In genomic region chr12:111440701-111441373, GRCm38 (mm10) we compare ENCODE assay signal across 31 mouse cellular contexts. TPM values are rescaled to one million over a fixed set of nuclear protein-coding genes. Genes with fewer than 3 reads are reported as not detected.
A peak's percentile ranks its signal among the peaks of the same experiment; 100 is the strongest.
DNase-seq lines count a peak whose midpoint lies in the region; ATAC-seq and TF ChIP-seq lines count a peak whose summit lies in the region.
"Had no signal": no experiment of that assay in that cellular context is flagged by ENCODE, and none has a peak within 500 bp of the region (broad histone marks: within the 10 kb centered on the region; RNA-seq: fewer than 3 reads in every experiment).

No protein-coding gene starts in this region.

- no peak for ATAC-seq in liver, embryonic 11.5 days (replicated peaks; ENCODE audit: low FRiP score)
- no peak for ATAC-seq in liver, embryonic 15.5 days (ENCODE audit: insufficient read depth)
- ATAC-seq: forebrain, embryonic 13.5 days; forebrain, embryonic 16.5 days; Patski had no signal

- TF ChIP-seq POLR2A in liver, adult 2 months (IDR thresholded peaks at IDR 0.05; ENCODE audit: extremely low read depth, insufficient read depth, low read length), result no peak

- peak overlapping the region; percentile 92 for H3K27ac ChIP-seq in liver, adult 2 months (replicated peaks; ENCODE audit: insufficient read depth, low read depth, low read length)
- H3K27ac ChIP-seq in liver, embryonic 11.5 days (ENCODE audit: low read depth, low read length), result peak overlapping the region; percentile 60
- peak overlapping the region; percentile 98 for H3K27ac ChIP-seq in liver, embryonic 15.5 days (replicated peaks)
- H3K27ac ChIP-seq in macrophage, result peak overlapping the region; percentile 81
- H3K27ac ChIP-seq: forebrain, embryonic 10.5 days; forebrain, embryonic 13.5 days; heart, embryonic 13.5 days; hindbrain, embryonic 15.5 days had no signal

- H3K9me3 ChIP-seq in liver, embryonic 11.5 days (ENCODE audit: control insufficient read depth, low read length), result no peaks in the 10 kb centered on the region
- H3K9me3 ChIP-seq in liver, embryonic 15.5 days (replicated peaks), result no peaks in the 10 kb centered on the region
- H3K9me3 ChIP-seq: forebrain, embryonic 13.5 days; heart, embryonic 13.5 days; hindbrain, embryonic 15.5 days had no signal

- DNase-seq in liver, adult 2 months (ENCODE audit: extremely low read depth, low read depth, low spot score), result peak; percentile 99
- DNase-seq in liver, result no peak
- DNase-seq in liver, embryonic 11.5 days (ENCODE audit: low spot score), result no peak
- DNase-seq in layer of hippocampus, postnatal 36 days, result no peak
- no peak for DNase-seq in layer of hippocampus, adult 8-10 months (ENCODE audit: low spot score in 2 of 2)
- no peak for DNase-seq in layer of hippocampus, postnatal 10 days (ENCODE audit: low spot score in 2 of 2)
- DNase-seq: adrenal gland, adult 2 months; adrenal gland, postnatal 14 days; B cell, adult 2 months; cerebellum, adult 11-12 months; cerebellum, adult 8-10 months; cerebellum, postnatal 10 days; cerebellum, postnatal 36 days; gastrocnemius, postnatal 25 days; heart, postnatal 4 days had no signal

- H3K79me2 ChIP-seq in liver, adult 2 months (ENCODE audit: control insufficient read depth, insufficient read depth, low read length), result no peaks in the 10 kb centered on the region
- peaks cover 33% of the 10 kb centered on the region for H3K79me2 ChIP-seq in macrophage (ENCODE audit: inconsistent target)

- no peak overlapping the region for H3K4me3 ChIP-seq in liver, adult 2 months (ENCODE audit: insufficient read depth, low read depth, low read length)
- no peak overlapping the region for H3K4me3 ChIP-seq in liver, embryonic 11.5 days (ENCODE audit: low read depth, low read length)
- H3K4me3 ChIP-seq in liver, embryonic 15.5 days (replicated peaks), result no peak overlapping the region
- H3K4me3 ChIP-seq in macrophage (ENCODE audit: inconsistent target), result no peak overlapping the region
- H3K4me3 ChIP-seq: forebrain, embryonic 10.5 days; forebrain, embryonic 13.5 days; heart, embryonic 13.5 days; hindbrain, embryonic 15.5 days had no signal

- WGBS in liver, adult 2 months, result 24% methylated on average over 9 of the region's 9 CpGs
- 75% methylated on average over 9 of the region's 9 CpGs for WGBS in liver, embryonic 11.5 days
- WGBS in liver, embryonic 15.5 days (ENCODE audit: insufficient replicate concordance), result 77% methylated on average over 9 of the region's 9 CpGs
- 94% methylated on average over 9 of the region's 9 CpGs for WGBS in macrophage (ENCODE audit: missing documents)

- H3K4me2 ChIP-seq in liver, embryonic 11.5 days, result no peak overlapping the region; the same call in 1 of the 2 replicates
- peak overlapping the region; percentile 0; the same call in 1 of the 2 replicates for H3K4me2 ChIP-seq in liver, embryonic 15.5 days
- H3K4me2 ChIP-seq: forebrain, embryonic 13.5 days; heart, embryonic 13.5 days; hindbrain, embryonic 15.5 days had no signal

- H3K4me1 ChIP-seq in liver, adult 2 months (ENCODE audit: control insufficient read depth, insufficient read depth, low read length), result peaks cover 38% of the 10 kb centered on the region
- H3K4me1 ChIP-seq in liver, embryonic 11.5 days (replicated peaks; ENCODE audit: control insufficient read depth, insufficient read depth, low read length), result peaks cover 70% of the 10 kb centered on the region
- peaks cover 83% of the 10 kb centered on the region for H3K4me1 ChIP-seq in liver, embryonic 15.5 days (replicated peaks)

- H3K27me3 ChIP-seq in liver, adult 2 months (ENCODE audit: control insufficient read depth, insufficient read depth, low read length), result no peaks in the 10 kb centered on the region
- H3K27me3 ChIP-seq in liver, embryonic 11.5 days (replicated peaks; ENCODE audit: control insufficient read depth, insufficient read depth, low read length), result peaks cover 32% of the 10 kb centered on the region
- peaks cover 10% of the 10 kb centered on the region; the same call in 1 of the 2 replicates for H3K27me3 ChIP-seq in liver, embryonic 15.5 days
- H3K27me3 ChIP-seq: Patski had no signal

- no peak for TF ChIP-seq CTCF in liver, adult 2 months (IDR thresholded peaks at IDR 0.05; ENCODE audit: low read depth, low read length)

- no peak overlapping the region for H3K9ac ChIP-seq in liver, adult 2 months (ENCODE audit: low read depth, low read length)
- H3K9ac ChIP-seq in liver, embryonic 11.5 days (ENCODE audit: low read depth, low read length), result no peak overlapping the region
- H3K9ac ChIP-seq in liver, embryonic 15.5 days, result no peak overlapping the region
- H3K9ac ChIP-seq: forebrain, embryonic 13.5 days; heart, embryonic 13.5 days; hindbrain, embryonic 15.5 days had no signal

- H3K36me3 ChIP-seq in liver, adult 2 months (ENCODE audit: control insufficient read depth, insufficient read depth, low read length), result no peaks in the 10 kb centered on the region
- H3K36me3 ChIP-seq in liver, embryonic 11.5 days (ENCODE audit: control insufficient read depth, insufficient read depth, low read length), result peaks cover 6% of the 10 kb centered on the region
- H3K36me3 ChIP-seq in liver, embryonic 15.5 days (replicated peaks), result peaks cover 19% of the 10 kb centered on the region
- H3K36me3 ChIP-seq in macrophage (ENCODE audit: inconsistent target), result no peaks in the 10 kb centered on the region; the same call in 1 of the 2 replicates
- H3K36me3 ChIP-seq: forebrain, embryonic 10.5 days; heart, embryonic 13.5 days; hindbrain, embryonic 15.5 days had no signal

RNA-seq across cellular contexts. Expression of gene Tnfaip2, which starts 1.4 kb away (rescaled TPM):
- total RNA-seq in liver, adult 2 months (2014; rRNA removed), result 10.0 and 14.6 TPM in 2 replicates
- polyA plus RNA-seq in liver, adult 2 months (2012; rRNA removed), result 28.9 and 29.1 TPM in 2 replicates
- 107 TPM in 2 replicates for polyA plus RNA-seq in liver, embryonic 11.5 days (2014; fragmentation: Nextera tagmentation; extraction: Ambion mirVana)
- polyA plus RNA-seq in liver, embryonic 15.5 days (2015; fragmentation: Nextera tagmentation; extraction: Ambion mirVana), result 70.3 and 79.5 TPM in 2 replicates
- over 10,000 TPM in 4 of 26 experiments, 1,000 to 10,000 TPM in 18, 100 to 1,000 TPM in 4; 785 to 11,990 (median 4,844) TPM for total RNA-seq in macrophage (2018; cell fraction: chromatin; rRNA removed)
- total RNA-seq in macrophage (2018; cell fraction: cytosol; rRNA removed), result 1,000 to 10,000 TPM in 8 of 26 experiments, 100 to 1,000 TPM in 18; 279 to 3,779 (median 516) TPM
- 1,000 to 10,000 TPM in 19 of 26 experiments, 100 to 1,000 TPM in 7; 417 to 7,545 (median 2,584) TPM for total RNA-seq in macrophage (2018; cell fraction: nucleus; rRNA removed)
- 127 to 339 TPM (median 289 TPM) in 3 replicates for polyA plus RNA-seq in macrophage (2018)
- 1 to 10 TPM in 1 of 2 experiments, under 1 TPM in 1; 0.40 to 1.0 TPM for total RNA-seq in layer of hippocampus, postnatal 36 days (2021)
- total RNA-seq in layer of hippocampus, adult 8-10 months (2022), result 1 to 10 TPM in 3 of 4 experiments, under 1 TPM in 1; 0.85 to 1.8 (median 1.4) TPM
- total RNA-seq in layer of hippocampus, postnatal 10 days (2021), result under 1 TPM; 0.62 to 0.71 TPM

RNA-seq across cellular contexts. Expression of gene Exoc3l4, which starts 24.0 kb away (rescaled TPM):
- total RNA-seq in liver, adult 2 months (2014; rRNA removed), result 1.0 and 1.2 TPM in 2 replicates
- 3.0 and 3.4 TPM in 2 replicates for polyA plus RNA-seq in liver, adult 2 months (2012; rRNA removed)
- 18.6 and 20.4 TPM in 2 replicates for polyA plus RNA-seq in liver, embryonic 11.5 days (2014; fragmentation: Nextera tagmentation; extraction: Ambion mirVana)
- 22.5 and 23.5 TPM in 2 replicates for polyA plus RNA-seq in liver, embryonic 15.5 days (2015; fragmentation: Nextera tagmentation; extraction: Ambion mirVana)
- total RNA-seq in macrophage (2018; cell fraction: chromatin; rRNA removed), result 100 to 1,000 TPM in 1 of 26 experiments, 10 to 100 TPM in 23, 1 to 10 TPM in 2; 9.1 to 109 (median 30.7) TPM
- total RNA-seq in macrophage (2018; cell fraction: cytosol; rRNA removed), result 10 to 100 TPM in 20 of 26 experiments, 1 to 10 TPM in 6; 7.8 to 73.6 (median 15.0) TPM
- 100 to 1,000 TPM in 4 of 26 experiments, 10 to 100 TPM in 20, 1 to 10 TPM in 2; 8.3 to 170 (median 42.3) TPM for total RNA-seq in macrophage (2018; cell fraction: nucleus; rRNA removed)
- polyA plus RNA-seq in macrophage (2018), result 8.0 to 13.2 TPM (median 12.5 TPM) in 3 replicates
- 1 to 10 TPM; 3.3 to 5.5 TPM for total RNA-seq in layer of hippocampus, postnatal 36 days (2021)
- 1 to 10 TPM; 5.0 to 7.7 (median 6.5) TPM for total RNA-seq in layer of hippocampus, adult 8-10 months (2022)
- total RNA-seq in layer of hippocampus, postnatal 10 days (2021), result 1 to 10 TPM in 1 of 2 experiments, under 1 TPM in 1; 0.41 to 1.1 TPM
- polyA plus RNA-seq: G1E had no signal

RNA-seq across cellular contexts. Expression of gene Lbhd2, which starts 34.2 kb away (rescaled TPM):
- total RNA-seq in liver, adult 2 months (2014; rRNA removed), result not detected in 2 replicates
- polyA plus RNA-seq in liver, adult 2 months (2012; rRNA removed), result not detected in 2 replicates
- polyA plus RNA-seq in liver, embryonic 11.5 days (2014; fragmentation: Nextera tagmentation; extraction: Ambion mirVana), result 0.36 TPM in 1 of 2 replicates, not detected in the other
- not detected in 2 replicates for polyA plus RNA-seq in liver, embryonic 15.5 days (2015; fragmentation: Nextera tagmentation; extraction: Ambion mirVana)
- not detected for total RNA-seq in macrophage (2018; cell fraction: chromatin; rRNA removed)
- total RNA-seq in macrophage (2018; cell fraction: cytosol; rRNA removed), result not detected
- not detected for total RNA-seq in macrophage (2018; cell fraction: nucleus; rRNA removed)
- not detected in 3 replicates for polyA plus RNA-seq in macrophage (2018)
- total RNA-seq in layer of hippocampus, postnatal 36 days (2021), result 1 to 10 TPM in 1 of 2 experiments, not detected in 1; 1.2 TPM
- total RNA-seq in layer of hippocampus, adult 8-10 months (2022), result 1 to 10 TPM in 2 of 4 experiments, under 1 TPM in 1, not detected in 1; 0.61 to 2.3 (median 1.3) TPM
- 1 to 10 TPM in 1 of 2 experiments, under 1 TPM in 1; 0.96 to 1.3 TPM for total RNA-seq in layer of hippocampus, postnatal 10 days (2021)
- total RNA-seq: CH12.LX; G1E; gastrocnemius, adult 8-10 months; gastrocnemius, postnatal 25 days; heart, adult 18-20 months; heart, postnatal 14 days; heart, postnatal 4 days had no signal
- polyA plus RNA-seq: embryonic facial prominence, embryonic 11.5 days; forebrain, embryonic 10.5 days; G1E; gonadal fat pad, adult 2 months; hindbrain, embryonic 11.5 days; Patski had no signal

RNA-seq across cellular contexts. Expression of gene Gm266, which starts 44.8 kb away (rescaled TPM):
- total RNA-seq in liver, adult 2 months (2014; rRNA removed), result not detected in 2 replicates
- not detected in 2 replicates for polyA plus RNA-seq in liver, adult 2 months (2012; rRNA removed)
- 4.9 and 5.6 TPM in 2 replicates for polyA plus RNA-seq in liver, embryonic 11.5 days (2014; fragmentation: Nextera tagmentation; extraction: Ambion mirVana)
- polyA plus RNA-seq in liver, embryonic 15.5 days (2015; fragmentation: Nextera tagmentation; extraction: Ambion mirVana), result 0.56 and 0.62 TPM in 2 replicates
- not detected for total RNA-seq in macrophage (2018; cell fraction: chromatin; rRNA removed)
- total RNA-seq in macrophage (2018; cell fraction: cytosol; rRNA removed), result under 1 TPM in 2 of 26 experiments, not detected in 24; 0.10 to 0.14 TPM
- under 1 TPM in 1 of 26 experiments, not detected in 25; 0.86 TPM for total RNA-seq in macrophage (2018; cell fraction: nucleus; rRNA removed)
- not detected in 3 replicates for polyA plus RNA-seq in macrophage (2018)
- 1 to 10 TPM; 5.5 to 7.8 TPM for total RNA-seq in layer of hippocampus, postnatal 36 days (2021)
- total RNA-seq in layer of hippocampus, adult 8-10 months (2022), result 1 to 10 TPM; 3.6 to 6.6 (median 4.6) TPM
- 1 to 10 TPM; 6.8 to 7.5 TPM for total RNA-seq in layer of hippocampus, postnatal 10 days (2021)
- total RNA-seq: adrenal gland, postnatal 14 days; CH12.LX; heart, adult 18-20 months had no signal
- polyA plus RNA-seq: G1E had no signal
